Mouse (Mus musculus) MEL (cell line): ENCODE results near the gene Kif26a. TPM values are rescaled to one million over a fixed set of nuclear protein-coding genes. Genes with fewer than 3 reads are reported as not detected.

ENCODE experiments used
- DNase-seq: peaks from one replicate; pipeline ENCODE4 v3.0.0; 2011; ENCODE audit warnings: low read depth, low spot score
- H3K27ac ChIP-seq: 2 replicates; pipeline ENCODE4 v1.5.1; 2012; ENCODE audit warnings: low read depth, mild to moderate bottlenecking, control low read depth, low read length, moderate library complexity; ENCODE audit not compliant: control insufficient read depth
- H3K27me3 ChIP-seq, 2 experiments: fragments of 150-350 bp in 1 of 2; sonication (generic) in 1 of 2; 2 replicates each; pipeline ENCODE4 v1.6.1; 2012; ENCODE audit warnings: low read length in 2 of 2, mild to moderate bottlenecking in 2 of 2, improper control_type of control experiment in 1 of 2, moderate library complexity in 1 of 2; ENCODE audit not compliant: insufficient read depth in 2 of 2, control insufficient read depth in 1 of 2
- H3K36me3 ChIP-seq, 2 experiments: 2 replicates each; pipeline ENCODE4 v1.6.1; 2012 to 2014; ENCODE audit warnings: low read length in 2 of 2, improper control_type of control experiment in 1 of 2, inconsistent platforms in 1 of 2, mild to moderate bottlenecking in 1 of 2; ENCODE audit not compliant: insufficient read depth in 2 of 2, control insufficient read depth in 1 of 2
- H3K4me1 ChIP-seq, 2 experiments: fragments of 150-350 bp in 1 of 2; sonication (generic) in 1 of 2; 2 replicates each; pipeline ENCODE4 v1.6.1; 2012; ENCODE audit warnings: low read length in 2 of 2, improper control_type of control experiment in 1 of 2, mild to moderate bottlenecking in 1 of 2; ENCODE audit not compliant: insufficient read depth in 2 of 2, control insufficient read depth in 1 of 2
- H3K4me3 ChIP-seq, 2 experiments: fragments of 150-350 bp in 1 of 2; sonication (generic) in 1 of 2; 2 replicates each; pipeline ENCODE4 v1.5.1; 2012; ENCODE audit warnings: low read depth in 2 of 2, low read length in 2 of 2, mild to moderate bottlenecking in 2 of 2, moderate library complexity in 2 of 2, control low read depth in 1 of 2, improper control_type of control experiment in 1 of 2; ENCODE audit not compliant: control insufficient read depth in 1 of 2, insufficient read depth in 1 of 2
- H3K79me2 ChIP-seq: 2 replicates; pipeline ENCODE4 v1.6.1; 2012; ENCODE audit warnings: mild to moderate bottlenecking, low read length, moderate library complexity; ENCODE audit not compliant: control insufficient read depth, poor library complexity, insufficient read depth
- H3K9ac ChIP-seq: 2 replicates; pipeline ENCODE4 v1.6.1; 2012; ENCODE audit warnings: low read depth, mild to moderate bottlenecking, control low read depth, low read length, moderate library complexity; ENCODE audit not compliant: control insufficient read depth, poor library complexity, severe bottlenecking
- H3K9me3 ChIP-seq: fragments of 150-350 bp; sonication (generic); replicated peaks from 2 replicates; pipeline ENCODE4 v1.6.1; 2012; ENCODE audit warnings: mild to moderate bottlenecking, low read length, improper control_type of control experiment, moderate library complexity; ENCODE audit not compliant: insufficient read depth
- BHLHE40 ChIP-seq: IDR thresholded peaks from 2 replicates; pipeline ENCODE4 v1.6.1; 2012; ENCODE audit warnings: low read depth, mild to moderate bottlenecking, inconsistent platforms, low read length, improper control_type of control experiment, borderline replicate concordance
- CHD1 ChIP-seq: IDR thresholded peaks from 2 replicates; pipeline ENCODE4 v1.6.1; 2012; ENCODE audit warnings: low read depth, mild to moderate bottlenecking, inconsistent platforms, low read length, improper control_type of control experiment
- CHD2 ChIP-seq: IDR thresholded peaks from 2 replicates; pipeline ENCODE4 v1.6.1; 2011; ENCODE audit warnings: low read length, improper control_type of control experiment
- CTCF ChIP-seq, 3 experiments: IDR thresholded peaks in 2 of 3; conservative IDR thresholded peaks in 1 of 3; 2 replicates each; pipeline ENCODE4 v1.5.1; 2011 to 2012; ENCODE audit warnings: low read length in 3 of 3, low read depth in 2 of 3, mild to moderate bottlenecking in 2 of 3, improper control_type of control experiment in 1 of 3, inconsistent platforms in 1 of 3, mixed read lengths in 1 of 3, moderate library complexity in 1 of 3; ENCODE audit not compliant: control insufficient read depth in 1 of 3, insufficient read depth in 1 of 3, poor library complexity in 1 of 3, severe bottlenecking in 1 of 3
- E2F4 ChIP-seq: IDR thresholded peaks from 2 replicates; pipeline ENCODE4 v1.6.1; 2011; ENCODE audit warnings: low read depth, low read length, improper control_type of control experiment, borderline replicate concordance
- ELF1 ChIP-seq: IDR thresholded peaks from 2 replicates; pipeline ENCODE4 v1.6.1; 2014; ENCODE audit warnings: low read depth, mild to moderate bottlenecking, inconsistent platforms, low read length, improper control_type of control experiment, moderate library complexity
- ETS1 ChIP-seq: IDR thresholded peaks from 2 replicates; pipeline ENCODE4 v1.6.1; 2012; ENCODE audit warnings: low read depth, mild to moderate bottlenecking, inconsistent platforms, low read length, improper control_type of control experiment, moderate library complexity
- GABPA ChIP-seq: IDR thresholded peaks from 2 replicates; pipeline ENCODE4 v1.6.1; 2012; ENCODE audit warnings: low read depth, mild to moderate bottlenecking, inconsistent platforms, low read length, improper control_type of control experiment, moderate library complexity
- GATA1 ChIP-seq: IDR thresholded peaks from 2 replicates; pipeline ENCODE4 v1.6.1; 2011; ENCODE audit warnings: low read depth, low read length, improper control_type of control experiment
- HCFC1 ChIP-seq: IDR thresholded peaks from 2 replicates; pipeline ENCODE4 v1.6.1; 2012; ENCODE audit warnings: low read depth, mild to moderate bottlenecking, inconsistent platforms, low read length, improper control_type of control experiment, moderate library complexity
- JUND ChIP-seq: IDR thresholded peaks from 2 replicates; pipeline ENCODE4 v1.6.1; 2011; ENCODE audit warnings: low read depth, mild to moderate bottlenecking, improper control_type of control experiment, low read length
- KAT2A ChIP-seq: conservative IDR thresholded peaks from 2 replicates; pipeline ENCODE4 v1.6.1; 2012; ENCODE audit warnings: low read depth, low read length, improper control_type of control experiment, inconsistent platforms
- MAFK ChIP-seq: IDR thresholded peaks from 2 replicates; pipeline ENCODE4 v1.6.1; 2011; ENCODE audit warnings: low read depth, mild to moderate bottlenecking, low read length, improper control_type of control experiment, borderline replicate concordance
- MAX ChIP-seq: IDR thresholded peaks from 2 replicates; pipeline ENCODE4 v1.6.1; 2011; ENCODE audit warnings: low read length, improper control_type of control experiment
- MAZ ChIP-seq: IDR thresholded peaks from 2 replicates; pipeline ENCODE4 v1.6.1; 2012; ENCODE audit warnings: low read depth, mild to moderate bottlenecking, inconsistent platforms, low read length, improper control_type of control experiment
- MEF2A ChIP-seq: IDR thresholded peaks from 2 replicates; pipeline ENCODE4 v1.6.1; 2014; ENCODE audit warnings: low read depth, mild to moderate bottlenecking, inconsistent platforms, low read length, improper control_type of control experiment; ENCODE audit not compliant: poor library complexity, insufficient replicate concordance, severe bottlenecking; ENCODE audit errors: extremely low read depth
- MXI1 ChIP-seq: IDR thresholded peaks from 2 replicates; pipeline ENCODE4 v1.6.1; 2011; ENCODE audit warnings: mild to moderate bottlenecking, low read depth, low read length, improper control_type of control experiment
- MYB ChIP-seq: IDR thresholded peaks from 2 replicates; pipeline ENCODE4 v1.6.1; 2011; ENCODE audit warnings: mild to moderate bottlenecking, low read depth, low read length, improper control_type of control experiment
- MYC ChIP-seq: IDR thresholded peaks from 2 replicates; pipeline ENCODE4 v1.6.1; 2011; ENCODE audit warnings: low read depth, mild to moderate bottlenecking, low read length, improper control_type of control experiment, moderate library complexity
- NRF1 ChIP-seq: IDR thresholded peaks from 2 replicates; pipeline ENCODE4 v1.6.1; 2014; ENCODE audit warnings: low read depth, mild to moderate bottlenecking, inconsistent platforms, low read length, improper control_type of control experiment, moderate library complexity; ENCODE audit not compliant: poor library complexity, insufficient read depth, severe bottlenecking
- POLR2A ChIP-seq, 2 experiments: IDR thresholded peaks; 2 replicates each; pipeline ENCODE4 v1.6.1; 2011 to 2012; ENCODE audit warnings: low read length in 2 of 2, mild to moderate bottlenecking in 2 of 2, control low read depth in 1 of 2, improper control_type of control experiment in 1 of 2, low read depth in 1 of 2, moderate library complexity in 1 of 2; ENCODE audit not compliant: control insufficient read depth in 1 of 2, insufficient read depth in 1 of 2, poor library complexity in 1 of 2
- POLR2AphosphoS2 ChIP-seq: IDR thresholded peaks from 2 replicates; pipeline ENCODE4 v1.6.1; 2011; ENCODE audit warnings: low read length, improper control_type of control experiment
- POLR2AphosphoS5 ChIP-seq: IDR thresholded peaks from 2 replicates; pipeline ENCODE4 v1.6.1; 2012; ENCODE audit warnings: low read depth, borderline replicate concordance, mild to moderate bottlenecking, inconsistent platforms, low read length, moderate library complexity, mixed read lengths
- RAD21 ChIP-seq: IDR thresholded peaks from 2 replicates; pipeline ENCODE4 v1.6.1; 2011; ENCODE audit warnings: mild to moderate bottlenecking, low read depth, low read length, improper control_type of control experiment
- RCOR1 ChIP-seq: IDR thresholded peaks from 2 replicates; pipeline ENCODE4 v1.6.1; 2012; ENCODE audit warnings: low read depth, mild to moderate bottlenecking, inconsistent platforms, low read length, improper control_type of control experiment
- SIN3A ChIP-seq: IDR thresholded peaks from 2 replicates; pipeline ENCODE4 v1.6.1; 2012; ENCODE audit warnings: low read length, improper control_type of control experiment, inconsistent platforms
- SMC3 ChIP-seq: IDR thresholded peaks from 2 replicates; pipeline ENCODE4 v1.6.1; 2011; ENCODE audit warnings: low read depth, low read length, improper control_type of control experiment
- TAL1 ChIP-seq: IDR thresholded peaks from 2 replicates; pipeline ENCODE4 v1.6.1; 2012; ENCODE audit warnings: mild to moderate bottlenecking, inconsistent platforms, low read length, moderate library complexity, mixed read lengths
- TBP ChIP-seq: IDR thresholded peaks from 2 replicates; pipeline ENCODE4 v1.8.0; 2011; ENCODE audit warnings: low read depth, low read length, improper control_type of control experiment
- TCF12 ChIP-seq: IDR thresholded peaks from 2 replicates; pipeline ENCODE4 v1.6.1; 2014; ENCODE audit warnings: low read depth, mild to moderate bottlenecking, inconsistent platforms, low read length, improper control_type of control experiment, moderate library complexity
- UBTF ChIP-seq: IDR thresholded peaks from 2 replicates; pipeline ENCODE4 v1.6.1; 2012; ENCODE audit warnings: low read depth, mild to moderate bottlenecking, inconsistent platforms, low read length, improper control_type of control experiment, moderate library complexity, borderline replicate concordance; ENCODE audit not compliant: insufficient read depth
- USF1 ChIP-seq: IDR thresholded peaks from 2 replicates; pipeline ENCODE4 v1.6.1; 2014; ENCODE audit warnings: low read depth, mild to moderate bottlenecking, inconsistent platforms, low read length, improper control_type of control experiment, moderate library complexity
- USF2 ChIP-seq, 2 experiments: IDR thresholded peaks; 2 replicates each; pipeline ENCODE4 v1.6.1; 2011 to 2012; ENCODE audit warnings: improper control_type of control experiment in 2 of 2, low read length in 2 of 2, borderline replicate concordance in 1 of 2, inconsistent platforms in 1 of 2, low read depth in 1 of 2, mild to moderate bottlenecking in 1 of 2; ENCODE audit not compliant: insufficient read depth in 1 of 2
- ZKSCAN1 ChIP-seq: IDR thresholded peaks from 2 replicates; pipeline ENCODE4 v1.6.1; 2012; ENCODE audit warnings: low read depth, mild to moderate bottlenecking, inconsistent platforms, low read length, improper control_type of control experiment, moderate library complexity
- ZMIZ1 ChIP-seq: IDR thresholded peaks from 2 replicates; pipeline ENCODE4 v1.6.1; 2012; ENCODE audit warnings: low read depth, mild to moderate bottlenecking, inconsistent platforms, low read length, improper control_type of control experiment, moderate library complexity
- ZNF384 ChIP-seq: IDR thresholded peaks from 2 replicates; pipeline ENCODE4 v1.6.1; 2012; ENCODE audit warnings: low read depth, mild to moderate bottlenecking, inconsistent platforms, low read length, improper control_type of control experiment
- polyA plus RNA-seq, 2 experiments: library from polyadenylated mRNA; stranded (reverse) in 1 of 2; unstranded in 1 of 2; fragments of >175 nt in 1 of 2; fragments of >200 nt in 1 of 2; gene quantifications; 2 replicates each; pipeline versions ENCODE4 v1.2.1 to v1.2.4; 2012; ENCODE audit warnings: low replicate concordance in 2 of 2, low read depth in 1 of 2; ENCODE audit not compliant: insufficient read length in 2 of 2, insufficient read depth in 1 of 2, missing spikeins in 1 of 2
- total RNA-seq: library from RNA; depleted of rRNA; stranded (reverse); fragments of 300-350 nt; gene quantifications from 2 replicates; pipeline ENCODE4 v1.2.3, GENCODE M21; 2012

Kif26a gene
- total and polyA plus RNA-seq, 3 experiments: 4.8 to 6.9 TPM; not detected in 1

- peak overlapping the region; percentile 26 to 29 for H3K4me3 ChIP-seq
- no peaks in the 10 kb centered on the region for H3K36me3 ChIP-seq
- peak overlapping the region; percentile 6; the same call in 1 of the 2 replicates for H3K9ac ChIP-seq
- H3K27ac ChIP-seq: no peak overlapping the region
- H3K4me1 ChIP-seq: no peaks in the 10 kb centered on the region
- no peaks in the 10 kb centered on the region for H3K79me2 ChIP-seq
- DNase-seq: peak; percentile 87
- no peaks in the 10 kb centered on the region for H3K27me3 ChIP-seq
- peaks cover 5% of the 10 kb centered on the region; the same call in 1 of the 2 replicates for H3K9me3 ChIP-seq
- TF ChIP-seq E2F4 (no peak), ELF1 (no peak), TAL1 (no peak), MAX (peak; percentile 42; the same call in 1 of the 2 replicates), CHD2 (no peak), KAT2A (no peak), MAFK (no peak), CTCF (IDR thresholded peaks at IDR 0.05 in 2 of 3, conservative IDR thresholded peaks at IDR 0.05 in 1 of 3; ENCODE audit: control insufficient read depth in 1 of 3, insufficient read depth in 1 of 3, low read depth in 2 of 3, low read length in 3 of 3, poor library complexity in 1 of 3, severe bottlenecking in 1 of 3) (peak in 1 of 3 experiments; percentile 93; a peak in 2 of 6 replicates), USF2 (IDR thresholded peaks at IDR 0.05; ENCODE audit: borderline replicate concordance in 1 of 2, insufficient read depth in 1 of 2, low read depth in 1 of 2, low read length in 2 of 2) (no peak), USF1 (no peak), UBTF (no peak), TCF12 (peak; percentile 5; the same call in 1 of the 2 replicates), ZNF384 (no peak), MAZ (peak; percentile 38; the same call in 1 of the 2 replicates), SMC3 (peak; percentile 92), TBP (no peak), JUND (no peak), RCOR1 (no peak), ZKSCAN1 (no peak), CHD1 (no peak), MYC (peak; percentile 23; the same call in 1 of the 2 replicates), POLR2AphosphoS5 (no peak), ZMIZ1 (no peak), MEF2A (no peak), NRF1 (no peak), RAD21 (peak; percentile 86), GABPA (no peak), ETS1 (no peak), SIN3A (peak; percentile 76), BHLHE40 (no peak), MYB (no peak), POLR2A (IDR thresholded peaks at IDR 0.05; ENCODE audit: control insufficient read depth in 1 of 2, insufficient read depth in 1 of 2, low read depth in 1 of 2, low read length in 2 of 2, poor library complexity in 1 of 2) (no peak), POLR2AphosphoS2 (no peak), GATA1 (no peak), MXI1 (peak; percentile 82), HCFC1 (no peak)
Measured at GRCm38 (mm10) chr12:112145211-112145874, 665 bp upstream of the Kif26a start.
